Mouse (Mus musculus) stomach, postnatal 0 days (tissue): ENCODE measurements around the gene Rapgef1.

ENCODE experiments used
- CTCF ChIP-seq: IDR thresholded peaks from 2 replicates; pipeline ENCODE4 v1.5.1; 2016; ENCODE audit warnings: antibody characterized with exemption, low read depth, mild to moderate bottlenecking, moderate library complexity
- EP300 ChIP-seq: optimal IDR thresholded peaks from 2 replicates; pipeline ENCODE3; 2016; ENCODE audit warnings: antibody characterized with exemption

DNA sequence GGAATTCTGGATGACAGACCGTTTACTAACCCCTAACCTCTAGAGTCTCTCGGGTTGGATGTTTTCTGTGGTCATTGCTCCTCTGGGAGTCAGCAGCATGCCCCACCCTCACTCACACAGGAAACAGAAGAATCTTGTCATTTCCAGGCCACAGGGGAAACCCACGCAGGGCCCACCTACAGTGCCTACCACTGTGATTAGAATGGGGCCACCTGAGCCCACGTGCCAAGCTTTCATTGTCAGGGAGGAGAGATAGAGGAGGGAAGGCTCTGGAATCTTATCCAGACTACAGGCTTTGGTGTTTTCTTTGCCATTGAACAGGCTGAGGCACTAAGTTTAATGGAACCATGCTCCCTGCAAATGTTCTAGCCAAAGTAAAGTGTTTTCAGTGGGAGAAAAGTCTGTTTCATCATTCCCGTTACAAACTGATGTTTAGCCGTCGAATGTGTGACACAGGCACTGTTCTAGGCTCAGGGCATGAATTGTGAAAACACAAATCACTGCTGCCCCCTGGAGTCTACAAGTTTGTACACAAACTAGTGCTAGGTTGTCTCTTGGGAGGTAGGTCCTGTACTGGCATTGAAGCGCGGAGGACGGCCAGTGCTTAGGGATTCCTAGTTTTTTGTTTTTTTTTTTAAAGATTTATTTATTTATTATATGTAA, 30.4 kb downstream of the Rapgef1 start:
- TF ChIP-seq CTCF (peak; percentile 67), EP300 (no peak)
